Mouse (Mus musculus) hindbrain, embryonic 15.5 days (tissue): ENCODE measurements at regions not wholly inside any gene's neighbourhood (a gene's known extent, or its start where the extent isn't known, plus 50 kb on each side); places are given as distances from the start of the nearest gene placed in this dataset.

ENCODE experiments used
- ATAC-seq: fragments of 200-750 bp; cut with Nextera tagmentation; 2 replicates; pipeline ENCODE4 v1.8.0; 2017; ENCODE audit warnings: low read depth, moderate number of reproducible peaks, moderate TSS enrichment; ENCODE audit not compliant: low FRiP score
- H3K27ac ChIP-seq: fragments of 300-500 bp; sonication (generic); replicated peaks from 2 replicates; pipeline ENCODE4 v1.5.1; 2015; ENCODE audit warnings: mild to moderate bottlenecking, inconsistent platforms
- H3K27me3 ChIP-seq: fragments of 300-500 bp; sonication (generic); 2 replicates; pipeline ENCODE4 v1.6.1; 2015; ENCODE audit warnings: control low read depth, inconsistent platforms
- H3K36me3 ChIP-seq: fragments of 300-500 bp; sonication (generic); 2 replicates; pipeline ENCODE4 v1.6.1; 2015; ENCODE audit warnings: control low read depth, inconsistent platforms
- H3K4me1 ChIP-seq: fragments of 300-500 bp; sonication (generic); replicated peaks from 2 replicates; pipeline ENCODE4 v1.6.1; 2015; ENCODE audit warnings: control low read depth, inconsistent platforms
- H3K4me2 ChIP-seq: fragments of 300-500 bp; sonication (generic); 2 replicates; pipeline ENCODE4 v1.6.1; 2015; ENCODE audit warnings: moderate library complexity, mild to moderate bottlenecking, inconsistent platforms
- H3K4me3 ChIP-seq: fragments of 300-500 bp; sonication (generic); 2 replicates; pipeline ENCODE4 v1.5.1; 2015; ENCODE audit warnings: mild to moderate bottlenecking, inconsistent platforms
- H3K9ac ChIP-seq: fragments of 300-500 bp; sonication (generic); 2 replicates; pipeline ENCODE4 v1.6.1; 2015; ENCODE audit warnings: inconsistent platforms
- H3K9me3 ChIP-seq: fragments of 300-500 bp; sonication (generic); 2 replicates; pipeline ENCODE4 v1.6.1; 2016; ENCODE audit warnings: control low read depth, inconsistent platforms
- WGBS: fragments of 180-500 bp; shearing (Covaris S2); methylation state at CpG from one replicate; pipeline ENCODE4 v1.1.7; 2015; 5-methylcytosine and 5-hydroxymethylcytosine counted together

DNA sequence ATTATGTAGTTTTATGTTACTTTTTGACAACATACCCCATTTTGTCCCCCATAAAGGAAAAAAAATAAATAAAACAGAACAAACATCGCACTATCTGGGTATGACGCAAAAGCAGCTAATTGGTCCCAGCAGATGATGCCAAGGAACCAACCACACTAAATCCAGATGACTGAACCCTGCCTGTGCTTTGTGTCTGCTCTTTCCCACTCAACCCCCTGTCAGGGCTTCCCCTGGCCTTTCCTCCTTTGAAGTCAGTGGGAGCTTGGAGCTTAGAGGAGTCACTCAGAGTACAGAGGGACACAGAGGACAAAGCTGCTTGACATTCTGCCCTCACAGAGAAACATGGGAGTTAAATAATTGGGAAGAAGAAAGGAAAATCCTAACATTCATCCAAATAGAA is 1017.1 kb upstream of the Flrt2 start:
- no peaks in the 10 kb centered on the region for H3K36me3 ChIP-seq
- ATAC-seq: no peak
- 71% methylated on average over 2 of the region's 2 CpGs for WGBS

GRCm38 (mm10) chr12:94691341-94692029 is 1000.5 kb upstream of the Flrt2 start:
- no peak for ATAC-seq
- H3K4me2 ChIP-seq: no peak overlapping the region
- H3K9me3 ChIP-seq: no peaks in the 10 kb centered on the region
- WGBS: 82% methylated on average over 2 of the region's 2 CpGs
- H3K36me3 ChIP-seq: no peaks in the 10 kb centered on the region
- H3K4me1 ChIP-seq: no peaks in the 10 kb centered on the region
- H3K4me3 ChIP-seq: no peak overlapping the region
- H3K27ac ChIP-seq: no peak overlapping the region
- no peaks in the 10 kb centered on the region for H3K27me3 ChIP-seq
- no peak overlapping the region for H3K9ac ChIP-seq

More for the DNA sequence above, 1017.1 kb upstream of the Flrt2 start:
- no peak overlapping the region for H3K27ac ChIP-seq
- no peaks in the 10 kb centered on the region for H3K27me3 ChIP-seq
- no peaks in the 10 kb centered on the region for H3K4me1 ChIP-seq
- no peaks in the 10 kb centered on the region for H3K9me3 ChIP-seq
- no peak overlapping the region for H3K9ac ChIP-seq
- H3K4me2 ChIP-seq: no peak overlapping the region
- H3K4me3 ChIP-seq: no peak overlapping the region

GRCm38 (mm10) chr12:94731391-94731790 is 960.6 kb upstream of the Flrt2 start:
- H3K27me3 ChIP-seq: no peaks in the 10 kb centered on the region
- 78% methylated on average over 5 of the region's 5 CpGs for WGBS
- ATAC-seq: no peak
- H3K4me2 ChIP-seq: no peak overlapping the region
- H3K9ac ChIP-seq: no peak overlapping the region
- H3K4me1 ChIP-seq: peaks cover 6% of the 10 kb centered on the region
- H3K4me3 ChIP-seq: no peak overlapping the region
- no peaks in the 10 kb centered on the region for H3K36me3 ChIP-seq
- no peaks in the 10 kb centered on the region for H3K9me3 ChIP-seq
- H3K27ac ChIP-seq: no peak overlapping the region

DNA sequence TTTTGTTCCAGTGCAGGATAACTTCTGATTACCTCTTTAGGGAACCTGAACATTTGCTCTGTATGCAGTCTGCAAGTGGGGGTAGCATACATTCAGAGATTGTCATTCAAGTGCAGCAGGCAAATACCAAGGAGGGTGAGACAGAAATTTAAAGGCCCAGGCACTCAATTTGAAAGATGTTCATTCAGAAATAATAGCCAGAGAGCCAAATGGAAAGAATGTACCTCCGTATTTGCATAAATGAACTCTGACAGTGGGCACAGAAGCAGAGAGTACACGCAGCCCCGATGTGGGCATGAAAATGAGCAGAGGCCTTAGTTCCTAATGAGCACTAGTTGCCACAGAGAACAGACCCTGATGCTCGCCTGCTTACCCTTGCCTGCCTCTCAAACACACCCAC is 958.8 kb upstream of the Flrt2 start:
- Histone ChIP-seq H3K4me2 (no peak overlapping the region), H3K9ac (no peak overlapping the region), H3K9me3 (no peaks in the 10 kb centered on the region), H3K27ac (no peak overlapping the region), H3K36me3 (no peaks in the 10 kb centered on the region), H3K4me3 (no peak overlapping the region), H3K4me1 (peaks cover 6% of the 10 kb centered on the region), H3K27me3 (no peaks in the 10 kb centered on the region)
- ATAC-seq: no peak
- WGBS: 35% methylated on average over 4 of the region's 4 CpGs

DNA sequence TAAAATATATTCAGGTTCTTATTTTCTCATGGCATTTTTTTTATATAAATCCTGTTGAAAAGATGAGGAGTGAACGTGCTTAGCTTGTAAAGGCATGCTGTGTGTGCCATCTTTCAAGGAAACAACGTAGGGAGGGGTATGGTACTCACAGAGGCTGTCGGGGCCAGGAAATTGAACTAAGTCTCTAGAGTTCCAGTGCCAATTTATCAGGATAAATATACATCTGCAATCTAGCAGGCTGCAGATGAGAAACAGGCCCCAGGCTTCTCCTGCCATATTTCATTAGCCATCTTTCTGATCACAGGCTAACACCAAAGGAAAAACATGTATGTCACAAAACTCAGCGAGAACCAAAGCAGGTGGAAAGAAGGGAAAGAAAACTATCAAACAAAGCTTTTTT is 954.8 kb upstream of the Flrt2 start:
- Histone ChIP-seq H3K9me3 (no peaks in the 10 kb centered on the region), H3K4me3 (no peak overlapping the region), H3K9ac (no peak overlapping the region), H3K27ac (no peak overlapping the region), H3K36me3 (no peaks in the 10 kb centered on the region), H3K27me3 (no peaks in the 10 kb centered on the region), H3K4me2 (no peak overlapping the region), H3K4me1 (peaks cover 6% of the 10 kb centered on the region)
- no peak for ATAC-seq
- 68% methylated on average over 4 of the region's 4 CpGs for WGBS

GRCm38 (mm10) chr12:94749747-94750515 is 942.1 kb upstream of the Flrt2 start:
- 82% methylated on average over 6 of the region's 6 CpGs for WGBS

GRCm38 (mm10) chr12:94755754-94756153 is 936.3 kb upstream of the Flrt2 start:
- Histone ChIP-seq H3K4me2 (no peak overlapping the region), H3K4me3 (no peak overlapping the region), H3K27ac (no peak overlapping the region), H3K9ac (no peak overlapping the region), H3K36me3 (no peaks in the 10 kb centered on the region), H3K9me3 (no peaks in the 10 kb centered on the region), H3K27me3 (no peaks in the 10 kb centered on the region), H3K4me1 (no peaks in the 10 kb centered on the region)
- WGBS: 95% methylated on average over 2 of the region's 2 CpGs
- no peak for ATAC-seq

More at GRCm38 (mm10) chr12:94749747-94750515, 942.1 kb upstream of the Flrt2 start:
- Histone ChIP-seq H3K4me1 (no peaks in the 10 kb centered on the region), H3K9me3 (no peaks in the 10 kb centered on the region), H3K27ac (no peak overlapping the region), H3K36me3 (no peaks in the 10 kb centered on the region), H3K9ac (no peak overlapping the region), H3K4me3 (no peak overlapping the region), H3K4me2 (no peak overlapping the region), H3K27me3 (no peaks in the 10 kb centered on the region)
- no peak for ATAC-seq

GRCm38 (mm10) chr12:94795913-94796615 is 896.0 kb upstream of the Flrt2 start:
- 69% methylated on average over 5 of the region's 5 CpGs for WGBS
- Histone ChIP-seq H3K36me3 (no peaks in the 10 kb centered on the region), H3K4me1 (no peaks in the 10 kb centered on the region), H3K27me3 (no peaks in the 10 kb centered on the region), H3K4me3 (no peak overlapping the region), H3K4me2 (no peak overlapping the region), H3K9ac (no peak overlapping the region), H3K27ac (no peak overlapping the region), H3K9me3 (no peaks in the 10 kb centered on the region)
- ATAC-seq: no peak

GRCm38 (mm10) chr12:94804692-94805091 is 887.3 kb upstream of the Flrt2 start:
- no peaks in the 10 kb centered on the region for H3K9me3 ChIP-seq
- WGBS: 80% methylated on average over 1 of the region's 1 CpGs
- no peaks in the 10 kb centered on the region for H3K27me3 ChIP-seq
- H3K36me3 ChIP-seq: no peaks in the 10 kb centered on the region
- H3K4me3 ChIP-seq: no peak overlapping the region
- no peak overlapping the region for H3K4me2 ChIP-seq
- no peak for ATAC-seq
- no peaks in the 10 kb centered on the region for H3K4me1 ChIP-seq
- no peak overlapping the region for H3K27ac ChIP-seq
- no peak overlapping the region for H3K9ac ChIP-seq

DNA sequence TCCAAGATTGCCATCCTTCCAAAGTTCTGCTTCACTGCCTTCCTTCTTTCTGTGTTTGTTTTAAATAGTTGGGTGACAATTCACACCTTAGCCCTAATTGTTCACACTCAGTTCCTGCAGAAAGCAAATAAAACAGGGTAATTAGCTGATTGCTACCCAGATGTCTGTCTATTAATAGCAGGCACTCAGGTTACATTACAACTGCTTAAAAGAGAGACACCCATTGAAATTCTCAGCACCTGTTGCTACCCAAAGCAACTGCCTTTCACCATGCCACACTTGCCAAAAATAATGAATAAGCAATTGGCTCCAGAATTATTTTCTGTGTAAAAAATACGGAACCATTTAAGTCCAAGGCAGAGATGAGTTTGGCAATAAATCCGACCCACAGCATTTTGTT is 860.6 kb upstream of the Flrt2 start:
- Histone ChIP-seq H3K9ac (no peak overlapping the region), H3K27ac (no peak overlapping the region), H3K4me2 (no peak overlapping the region), H3K4me3 (no peak overlapping the region), H3K27me3 (no peaks in the 10 kb centered on the region), H3K36me3 (no peaks in the 10 kb centered on the region), H3K4me1 (no peaks in the 10 kb centered on the region), H3K9me3 (no peaks in the 10 kb centered on the region)
- 90% methylated on average over 2 of the region's 2 CpGs for WGBS
- no peak for ATAC-seq

DNA sequence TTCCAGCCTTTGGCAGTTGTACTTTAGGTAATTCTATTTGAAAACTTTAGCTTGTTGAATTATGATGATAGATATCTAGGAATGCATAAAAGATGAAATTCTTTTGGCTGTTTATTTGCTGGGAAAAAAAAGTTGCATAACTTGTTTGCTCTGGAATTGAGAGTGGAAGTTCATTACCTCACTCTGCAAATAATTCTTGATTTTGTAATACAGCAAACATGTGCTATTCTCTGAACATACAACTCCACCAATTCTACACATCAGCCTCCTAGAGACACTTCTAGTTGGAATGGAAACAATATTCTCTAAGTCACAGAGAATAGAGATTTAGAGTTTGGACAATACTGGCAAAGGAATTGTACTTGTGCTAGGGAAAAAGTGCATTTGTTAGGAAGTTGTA is 829.3 kb upstream of the Flrt2 start:
- no peaks in the 10 kb centered on the region for H3K27me3 ChIP-seq
- H3K9ac ChIP-seq: no peak overlapping the region
- H3K4me2 ChIP-seq: no peak overlapping the region
- no peak overlapping the region for H3K27ac ChIP-seq
- no peak overlapping the region for H3K4me3 ChIP-seq
- H3K9me3 ChIP-seq: no peaks in the 10 kb centered on the region
- no peaks in the 10 kb centered on the region for H3K4me1 ChIP-seq
- no peaks in the 10 kb centered on the region for H3K36me3 ChIP-seq
- ATAC-seq: no peak

GRCm38 (mm10) chr12:94910816-94911215 is 781.2 kb upstream of the Flrt2 start:
- no peaks in the 10 kb centered on the region for H3K9me3 ChIP-seq
- no peak overlapping the region for H3K4me2 ChIP-seq
- H3K9ac ChIP-seq: no peak overlapping the region
- WGBS: 80% methylated on average over 2 of the region's 2 CpGs
- no peaks in the 10 kb centered on the region for H3K36me3 ChIP-seq
- no peaks in the 10 kb centered on the region for H3K27me3 ChIP-seq
- H3K27ac ChIP-seq: no peak overlapping the region
- no peaks in the 10 kb centered on the region for H3K4me1 ChIP-seq
- H3K4me3 ChIP-seq: no peak overlapping the region
- no peak for ATAC-seq
